Mouse (Mus musculus): ENCODE measurements at regions not wholly inside any gene's neighbourhood (a gene's known extent, or its start where the extent isn't known, plus 50 kb on each side); places are given as distances from the start of the nearest gene placed in this dataset.

DNA sequence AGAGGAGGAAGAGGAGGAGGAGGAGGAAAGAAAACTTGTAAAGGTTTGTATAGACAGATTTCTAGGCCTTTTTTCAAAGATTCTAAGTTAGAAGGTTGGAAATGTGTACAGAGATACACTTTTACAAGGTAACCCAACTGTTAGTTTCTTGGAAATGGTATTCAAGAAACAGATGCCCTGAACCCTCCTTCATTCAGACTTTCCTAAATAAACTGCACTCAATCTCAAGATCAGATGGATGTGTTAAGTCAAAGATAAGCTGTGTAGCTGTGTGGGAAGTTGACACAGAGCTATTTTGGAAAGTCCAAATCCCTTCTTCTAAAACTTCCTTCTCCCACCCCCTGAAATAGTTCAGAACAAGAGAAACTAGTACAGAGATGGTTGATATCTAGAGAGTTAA is 342.2 kb upstream of the Gm11042 start:
- no peak for TF ChIP-seq CTCF (conservative IDR thresholded peaks at IDR 0.05; ENCODE audit: insufficient read depth, insufficient read length, low read depth, low read length)
- TF ChIP-seq POLR2A (IDR thresholded peaks at IDR 0.05; ENCODE audit: low read depth, low read length): no peak

All from kidney, adult 2 months (tissue).